Mouse (Mus musculus): ENCODE measurements around the gene Adam33. TPM values are rescaled to one million over a fixed set of nuclear protein-coding genes. Genes with fewer than 3 reads are reported as not detected.

Adam33 gene
- polyA plus RNA-seq, 1 experiment from 2014 or later: 9.8 TPM

GRCm38 (mm10) chr2:131058672-131059071 is 4.9 kb downstream of the Adam33 start:
- no peak overlapping the region for H3K27ac ChIP-seq (ENCODE audit: poor library complexity, severe bottlenecking)
- peaks cover 71% of the 10 kb centered on the region for H3K4me1 ChIP-seq (replicated peaks)
- H3K36me3 ChIP-seq: no peaks in the 10 kb centered on the region
- WGBS: 86% methylated on average over 8 of the region's 8 CpGs
- no peak for ATAC-seq (ENCODE audit: insufficient number of reproducible peaks, low FRiP score)
- H3K9me3 ChIP-seq (replicated peaks): no peaks in the 10 kb centered on the region
- no peak overlapping the region for H3K4me3 ChIP-seq
- no peak overlapping the region for H3K9ac ChIP-seq
- no peak overlapping the region for H3K4me2 ChIP-seq
- peaks cover 61% of the 10 kb centered on the region for H3K27me3 ChIP-seq (replicated peaks)

GRCm38 (mm10) chr2:131056191-131056590 is 7.4 kb downstream of the Adam33 start:
- peak; percentile 54; the same call in 1 of the 2 replicates for ATAC-seq (ENCODE audit: insufficient number of reproducible peaks, low FRiP score)
- WGBS: 4% methylated on average over 10 of the region's 10 CpGs
- no peaks in the 10 kb centered on the region for H3K36me3 ChIP-seq
- H3K4me2 ChIP-seq: peak overlapping the region; percentile 35
- H3K9ac ChIP-seq: no peak overlapping the region
- H3K4me3 ChIP-seq: no peak overlapping the region
- peaks cover 68% of the 10 kb centered on the region for H3K27me3 ChIP-seq (replicated peaks)
- H3K4me1 ChIP-seq (replicated peaks): peaks cover 55% of the 10 kb centered on the region
- no peak overlapping the region for H3K27ac ChIP-seq (ENCODE audit: poor library complexity, severe bottlenecking)
- no peaks in the 10 kb centered on the region for H3K9me3 ChIP-seq (replicated peaks)

GRCm38 (mm10) chr2:131055631-131056030 is 8.0 kb downstream of the Adam33 start:
- peaks cover 72% of the 10 kb centered on the region for H3K27me3 ChIP-seq (replicated peaks)
- 0 out of 2 replicates have a peak overlapping the region, but pooled peaks have one; percentile 38 for H3K4me3 ChIP-seq
- peak overlapping the region; percentile 65 for H3K4me2 ChIP-seq
- no peak overlapping the region for H3K27ac ChIP-seq (ENCODE audit: poor library complexity, severe bottlenecking)
- no peaks in the 10 kb centered on the region for H3K9me3 ChIP-seq (replicated peaks)
- 0 out of 2 replicates have a peak, but pooled peaks have one; percentile 13 for ATAC-seq (ENCODE audit: insufficient number of reproducible peaks, low FRiP score)
- no peak overlapping the region for H3K9ac ChIP-seq
- H3K36me3 ChIP-seq: no peaks in the 10 kb centered on the region
- peaks cover 50% of the 10 kb centered on the region for H3K4me1 ChIP-seq (replicated peaks)
- 7% methylated on average over 10 of the region's 10 CpGs for WGBS

- H3K27me3 ChIP-seq (replicated peaks): peaks cover 72% of the 10 kb centered on the region
- WGBS: under 1% methylated on average over 21 of the region's 21 CpGs
- peak overlapping the region; percentile 65 for H3K4me2 ChIP-seq
- peak overlapping the region; percentile 38 for H3K4me3 ChIP-seq
- ATAC-seq (ENCODE audit: insufficient number of reproducible peaks, low FRiP score): no peak
- H3K36me3 ChIP-seq: no peaks in the 10 kb centered on the region
- no peak overlapping the region for H3K27ac ChIP-seq (ENCODE audit: poor library complexity, severe bottlenecking)
- peak overlapping the region; percentile 21; the same call in 1 of the 2 replicates for H3K9ac ChIP-seq
- H3K9me3 ChIP-seq (replicated peaks): no peaks in the 10 kb centered on the region
- peaks cover 41% of the 10 kb centered on the region for H3K4me1 ChIP-seq (replicated peaks)
Measured at GRCm38 (mm10) chr2:131054646-131055264, 8.9 kb downstream of the Adam33 start.

DNA sequence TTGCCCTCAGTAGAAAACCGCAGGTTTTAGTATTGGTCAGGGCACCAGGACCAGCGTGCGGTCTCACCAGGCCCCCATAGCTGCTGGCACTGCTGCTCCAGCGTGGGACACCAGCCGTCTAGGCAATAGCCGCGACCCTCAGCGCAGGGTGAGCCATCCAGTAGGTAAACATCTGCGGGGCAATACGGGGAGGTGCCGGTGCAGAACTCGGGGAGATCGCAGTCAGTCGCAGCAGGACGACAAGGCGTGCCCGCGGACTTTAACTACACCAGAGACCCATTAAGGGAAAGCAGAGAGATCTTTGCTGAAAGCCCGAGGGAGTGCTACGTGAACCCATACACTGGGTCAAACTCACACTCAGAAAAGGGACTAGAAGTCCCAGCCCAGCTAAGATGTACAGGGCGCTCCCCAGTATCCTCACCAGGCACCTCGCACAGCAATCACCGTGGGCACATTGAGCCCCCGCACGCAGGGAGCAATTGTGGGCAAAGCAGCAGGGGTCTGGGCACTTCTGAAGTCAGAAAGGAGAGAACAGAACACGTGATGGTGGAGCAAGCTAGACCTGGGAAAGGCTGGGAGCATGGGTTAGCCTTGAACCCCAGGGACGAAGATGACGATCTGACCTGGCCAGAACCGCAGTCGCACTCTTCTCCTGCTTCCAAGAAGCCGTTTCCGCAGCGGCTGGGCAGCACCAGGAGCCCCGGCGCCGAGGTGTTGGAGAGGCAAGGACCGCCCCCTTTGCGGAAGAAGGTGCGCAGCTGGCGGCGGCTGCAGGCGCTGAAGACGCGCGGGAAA is 9.6 kb downstream of the Adam33 start:
- 1% methylated on average over 45 of the region's 45 CpGs for WGBS
- peak overlapping the region; percentile 21; the same call in 1 of the 2 replicates for H3K9ac ChIP-seq
- no peaks in the 10 kb centered on the region for H3K36me3 ChIP-seq
- peaks cover 34% of the 10 kb centered on the region for H3K4me1 ChIP-seq (replicated peaks)
- no peak overlapping the region for H3K27ac ChIP-seq (ENCODE audit: poor library complexity, severe bottlenecking)
- peak overlapping the region; percentile 38 for H3K4me3 ChIP-seq
- no peaks in the 10 kb centered on the region for H3K9me3 ChIP-seq (replicated peaks)
- peaks cover 72% of the 10 kb centered on the region for H3K27me3 ChIP-seq (replicated peaks)
- no peak for ATAC-seq (ENCODE audit: insufficient number of reproducible peaks, low FRiP score)
- peak overlapping the region; percentile 65 for H3K4me2 ChIP-seq

DNA sequence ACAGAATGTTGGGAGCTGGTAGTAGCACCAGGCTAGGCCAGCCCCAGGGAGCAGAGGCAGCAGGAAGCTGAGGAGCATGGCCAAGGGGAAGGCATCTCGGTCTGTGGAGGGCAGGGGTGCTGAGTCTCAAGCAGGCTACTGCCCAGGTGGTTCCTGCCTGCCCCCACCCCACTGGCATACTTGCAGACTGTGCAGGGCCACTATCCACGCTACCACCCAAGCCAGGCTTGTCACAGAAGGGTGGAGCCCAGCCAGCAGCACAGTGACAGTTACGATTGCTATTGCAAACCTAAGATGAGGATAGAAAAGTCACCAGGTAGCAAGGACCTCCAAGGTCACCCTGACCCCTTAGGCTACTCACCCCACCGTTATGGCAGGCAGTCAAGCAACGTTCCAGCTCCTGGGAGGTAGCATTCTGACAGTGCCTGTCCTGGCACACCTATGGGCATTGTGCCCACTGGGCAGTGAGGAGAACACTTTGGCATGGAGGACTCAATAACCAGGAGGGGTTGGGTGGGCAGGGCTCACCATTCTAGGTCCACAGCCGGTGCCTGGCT is 10.7 kb downstream of the Adam33 start:
- Histone ChIP-seq H3K9ac (no peak overlapping the region), H3K9me3 (replicated peaks) (no peaks in the 10 kb centered on the region), H3K27me3 (replicated peaks) (peaks cover 66% of the 10 kb centered on the region), H3K27ac (ENCODE audit: poor library complexity, severe bottlenecking) (no peak overlapping the region), H3K4me3 (no peak overlapping the region), H3K4me2 (no peak overlapping the region), H3K4me1 (replicated peaks) (peaks cover 32% of the 10 kb centered on the region), H3K36me3 (no peaks in the 10 kb centered on the region)
- ATAC-seq (ENCODE audit: insufficient number of reproducible peaks, low FRiP score): no peak
- WGBS: 72% methylated on average over 6 of the region's 6 CpGs

DNA sequence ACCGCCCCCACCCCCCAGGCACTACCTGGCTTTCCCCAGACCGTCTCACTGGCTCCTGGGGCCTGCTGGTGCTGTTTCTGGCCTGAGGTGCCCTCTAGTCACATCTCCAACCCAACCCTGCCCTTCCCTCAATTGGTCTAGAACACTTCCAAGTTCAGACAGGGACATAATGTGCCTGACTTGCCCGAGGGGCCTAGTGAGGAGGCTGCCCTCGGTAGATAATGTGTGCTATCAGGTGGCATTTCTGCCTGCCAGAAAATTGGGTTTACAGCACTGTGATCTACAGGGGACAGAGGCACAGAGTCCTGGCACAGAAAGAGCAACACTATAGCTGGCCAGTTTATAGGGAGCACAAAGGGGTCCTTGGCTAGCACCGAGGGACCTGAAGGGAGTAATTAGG is 11.6 kb downstream of the Adam33 start:
- Histone ChIP-seq H3K27me3 (replicated peaks) (peaks cover 61% of the 10 kb centered on the region), H3K4me2 (no peak overlapping the region), H3K4me3 (no peak overlapping the region), H3K9ac (no peak overlapping the region), H3K27ac (ENCODE audit: poor library complexity, severe bottlenecking) (no peak overlapping the region), H3K36me3 (no peaks in the 10 kb centered on the region), H3K9me3 (replicated peaks) (no peaks in the 10 kb centered on the region), H3K4me1 (replicated peaks) (peaks cover 32% of the 10 kb centered on the region)
- 63% methylated on average over 5 of the region's 5 CpGs for WGBS
- no peak for ATAC-seq (ENCODE audit: insufficient number of reproducible peaks, low FRiP score)

DNA sequence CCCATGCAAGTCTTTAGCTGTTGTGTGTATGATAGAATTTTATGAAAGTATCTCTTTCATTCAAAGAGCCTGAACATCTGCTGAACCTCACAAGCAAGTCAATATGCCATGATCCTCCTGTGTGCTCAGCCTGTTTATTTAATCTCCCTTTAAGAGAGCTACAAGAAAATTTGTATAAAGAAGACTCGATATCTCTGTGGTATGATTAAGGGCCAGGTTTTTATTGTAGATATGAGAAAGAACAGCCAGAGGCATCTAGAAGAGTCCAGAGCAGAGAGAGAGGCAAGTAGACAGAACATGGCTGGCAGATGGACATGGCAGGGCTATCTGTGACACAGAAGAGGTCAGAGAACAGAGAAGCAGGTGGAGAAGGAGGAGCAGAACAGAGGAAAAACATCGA is 17.6 kb downstream of the Adam33 start:
- Histone ChIP-seq H3K4me1 (replicated peaks) (peaks cover 20% of the 10 kb centered on the region), H3K9ac (no peak overlapping the region), H3K4me3 (no peak overlapping the region), H3K4me2 (no peak overlapping the region), H3K27me3 (replicated peaks) (peaks cover 36% of the 10 kb centered on the region), H3K36me3 (no peaks in the 10 kb centered on the region), H3K27ac (ENCODE audit: poor library complexity, severe bottlenecking) (no peak overlapping the region), H3K9me3 (replicated peaks) (no peaks in the 10 kb centered on the region)
- 71% methylated on average over 2 of the region's 2 CpGs for WGBS
- ATAC-seq (ENCODE audit: insufficient number of reproducible peaks, low FRiP score): no peak

GRCm38 (mm10) chr2:131044989-131045720 is 18.5 kb downstream of the Adam33 start:
- 52% methylated on average over 9 of the region's 9 CpGs for WGBS

GRCm38 (mm10) chr2:131044354-131044852 is 19.2 kb downstream of the Adam33 start:
- no peak for ATAC-seq (ENCODE audit: insufficient number of reproducible peaks, low FRiP score)
- WGBS: 8% methylated on average over 7 of the region's 7 CpGs
- no peak overlapping the region for H3K27ac ChIP-seq (ENCODE audit: poor library complexity, severe bottlenecking)
- H3K27me3 ChIP-seq (replicated peaks): peaks cover 50% of the 10 kb centered on the region
- peaks cover 24% of the 10 kb centered on the region for H3K4me1 ChIP-seq (replicated peaks)
- no peak overlapping the region for H3K9ac ChIP-seq
- no peaks in the 10 kb centered on the region for H3K9me3 ChIP-seq (replicated peaks)
- no peaks in the 10 kb centered on the region for H3K36me3 ChIP-seq
- H3K4me2 ChIP-seq: 0 out of 2 replicates have a peak overlapping the region, but pooled peaks have one; percentile 8
- no peak overlapping the region for H3K4me3 ChIP-seq

More at GRCm38 (mm10) chr2:131044989-131045720, 18.5 kb downstream of the Adam33 start:
- no peak overlapping the region for H3K27ac ChIP-seq (ENCODE audit: poor library complexity, severe bottlenecking)
- H3K9me3 ChIP-seq (replicated peaks): no peaks in the 10 kb centered on the region
- peaks cover 43% of the 10 kb centered on the region for H3K27me3 ChIP-seq (replicated peaks)
- no peak overlapping the region for H3K9ac ChIP-seq
- no peak overlapping the region for H3K4me3 ChIP-seq
- ATAC-seq (ENCODE audit: insufficient number of reproducible peaks, low FRiP score): 0 out of 2 replicates have a peak, but pooled peaks have one; percentile 51
- no peaks in the 10 kb centered on the region for H3K36me3 ChIP-seq
- H3K4me2 ChIP-seq: no peak overlapping the region
- H3K4me1 ChIP-seq (replicated peaks): peaks cover 24% of the 10 kb centered on the region
